In genomic region chr4:3081953-3082950, GRCm38 (mm10) we compare ENCODE assay signal across 8 mouse cellular contexts.
DNase-seq lines count a peak whose midpoint lies in the region; ATAC-seq lines count a peak whose summit lies in the region.

No protein-coding gene starts in this region.

- 71% methylated on average over 3 of the region's 3 CpGs for WGBS in embryonic facial prominence, embryonic 15.5 days
- WGBS in hindbrain, embryonic 12.5 days = 79% methylated on average over 3 of the region's 3 CpGs
- WGBS in midbrain, embryonic 11.5 days = 74% methylated on average over 3 of the region's 3 CpGs

- no peak overlapping the region for H3K27ac ChIP-seq in embryonic facial prominence, embryonic 15.5 days (replicated peaks)
- H3K27ac ChIP-seq in hindbrain, embryonic 12.5 days = no peak overlapping the region
- H3K27ac ChIP-seq in midbrain, embryonic 11.5 days (ENCODE audit: low read depth, low read length) = no peak overlapping the region

- no peaks in the 10 kb centered on the region for H3K36me3 ChIP-seq in embryonic facial prominence, embryonic 15.5 days
- no peaks in the 10 kb centered on the region for H3K36me3 ChIP-seq in hindbrain, embryonic 12.5 days
- H3K36me3 ChIP-seq in midbrain, embryonic 11.5 days (ENCODE audit: control insufficient read depth, insufficient read depth, low read length) = 0 out of 2 replicates have a peak, but pooled peaks cover 2% of the 10 kb centered on the region

- no peak overlapping the region for H3K4me2 ChIP-seq in embryonic facial prominence, embryonic 15.5 days (replicated peaks)
- no peak overlapping the region for H3K4me2 ChIP-seq in hindbrain, embryonic 12.5 days (replicated peaks)
- H3K4me2 ChIP-seq in midbrain, embryonic 11.5 days = no peak overlapping the region

- DNase-seq in kidney, postnatal 10 days = peak; percentile 8
- no peak for DNase-seq in kidney, adult 8-10 months
- peak; percentile 74 for DNase-seq in midbrain, embryonic 11.5 days (ENCODE audit: low spot score, missing footprints)
- no peak for DNase-seq in embryo, embryonic 9.5 days (ENCODE audit: extremely low spot score)
- no peak for DNase-seq in embryo, embryonic 11 days
- no peak for DNase-seq in adrenal gland, postnatal 25 days

- peak; percentile 4; the same call in 1 of the 2 replicates for ATAC-seq in embryonic facial prominence, embryonic 15.5 days (ENCODE audit: insufficient number of reproducible peaks, low FRiP score, low TSS enrichment, low read depth)
- ATAC-seq in hindbrain, embryonic 12.5 days (ENCODE audit: low FRiP score) = peak; percentile 15; the same call in 1 of the 2 replicates
- ATAC-seq in midbrain, embryonic 11.5 days (ENCODE audit: low FRiP score) = peak; percentile 15; the same call in 1 of the 2 replicates

- H3K27me3 ChIP-seq in embryonic facial prominence, embryonic 15.5 days = no peaks in the 10 kb centered on the region
- no peaks in the 10 kb centered on the region for H3K27me3 ChIP-seq in hindbrain, embryonic 12.5 days
- H3K27me3 ChIP-seq in midbrain, embryonic 11.5 days (ENCODE audit: control insufficient read depth, insufficient read depth, low read length) = no peaks in the 10 kb centered on the region

- no peak overlapping the region for H3K4me3 ChIP-seq in embryonic facial prominence, embryonic 15.5 days (replicated peaks)
- H3K4me3 ChIP-seq in hindbrain, embryonic 12.5 days = no peak overlapping the region
- no peak overlapping the region for H3K4me3 ChIP-seq in midbrain, embryonic 11.5 days (ENCODE audit: low read depth, low read length)

- H3K4me1 ChIP-seq in embryonic facial prominence, embryonic 15.5 days = no peaks in the 10 kb centered on the region
- no peaks in the 10 kb centered on the region for H3K4me1 ChIP-seq in hindbrain, embryonic 12.5 days
- H3K4me1 ChIP-seq in midbrain, embryonic 11.5 days (ENCODE audit: control insufficient read depth, insufficient read depth, low read length) = no peaks in the 10 kb centered on the region

- no peak overlapping the region for H3K9ac ChIP-seq in embryonic facial prominence, embryonic 15.5 days
- no peak overlapping the region for H3K9ac ChIP-seq in hindbrain, embryonic 12.5 days
- no peak overlapping the region for H3K9ac ChIP-seq in midbrain, embryonic 11.5 days (ENCODE audit: low read length)

- H3K9me3 ChIP-seq in embryonic facial prominence, embryonic 15.5 days (replicated peaks) = peaks cover 69% of the 10 kb centered on the region
- peaks cover 86% of the 10 kb centered on the region for H3K9me3 ChIP-seq in hindbrain, embryonic 12.5 days (replicated peaks)
- H3K9me3 ChIP-seq in midbrain, embryonic 11.5 days (ENCODE audit: control insufficient read depth, low read length) = peaks cover 77% of the 10 kb centered on the region

Comparison
In these comparisons a context has a peak if more than half of its experiments do, and no peak if none do; other contexts are left out.
1. DNase-seq: peak in kidney, postnatal 10 days (single experiment) and midbrain, embryonic 11.5 days (single experiment); none in kidney, adult 8-10 months (0 of 2), embryo, embryonic 9.5 days (single experiment), embryo, embryonic 11 days (single experiment) and adrenal gland, postnatal 25 days (single experiment).
2. Peak in every context shown above with its lines, with median percentiles within 50 percentile points of each other: ATAC-seq.